Mouse (Mus musculus) small intestine, adult 2 months (tissue): Measurements from ENCODE around the gene Gm28044.

Source experiments
- CTCF ChIP-seq: fragments of 200-500 bp; IDR thresholded peaks from 2 replicates; pipeline ENCODE4 v1.5.1; 2012; ENCODE audit warnings: low read depth, mild to moderate bottlenecking, control low read depth, inconsistent platforms, low read length, moderate library complexity, mixed read lengths; ENCODE audit not compliant: insufficient replicate concordance, insufficient read length; ENCODE audit errors: extremely low read depth
- POLR2A ChIP-seq: fragments of 200-500 bp; IDR thresholded peaks from 2 replicates; pipeline ENCODE4 v1.6.1; 2012; ENCODE audit warnings: low read depth, mild to moderate bottlenecking, control low read depth, inconsistent platforms, low read length, moderate library complexity

- TF ChIP-seq CTCF, result no peak
- TF ChIP-seq POLR2A, result no peak
These were observed 27.5 kb downstream of the Gm28044 start for GRCm38 (mm10) chr13:67332877-67333276.
